Mouse (Mus musculus): ENCODE results near the gene Nap1l1. TPM values are rescaled to one million over a fixed set of nuclear protein-coding genes. Genes with fewer than 3 reads are reported as not detected.

Nap1l1 gene
- polyA plus RNA-seq, 1 experiment from 2014 or later: 167 TPM

DNA sequence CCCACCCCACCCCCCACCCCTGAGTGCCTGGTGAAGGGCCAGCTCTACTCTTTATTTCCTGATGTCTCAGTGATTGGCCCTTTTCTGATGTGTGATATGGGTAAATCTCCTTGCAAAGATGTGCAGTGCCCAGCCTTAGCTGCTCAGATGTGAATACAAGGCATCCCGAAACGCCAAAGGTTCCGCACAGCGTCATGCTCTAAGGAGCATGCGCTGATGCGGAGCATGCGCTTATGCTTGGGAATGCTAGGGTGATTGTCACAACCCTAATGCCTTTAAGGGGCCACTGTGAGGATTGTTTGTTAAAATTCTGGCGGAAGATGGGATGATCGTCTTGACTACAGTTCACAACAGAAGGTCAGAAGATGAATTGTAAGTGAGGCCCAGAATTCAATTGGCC, 67.7 kb downstream of the Nap1l1 start:
- Histone ChIP-seq H3K4me2 (no peak overlapping the region), H3K27ac (no peak overlapping the region), H3K4me1 (peaks cover 5% of the 10 kb centered on the region; the same call in 1 of the 2 replicates), H3K36me3 (replicated peaks) (no peaks in the 10 kb centered on the region), H3K4me3 (no peak overlapping the region), H3K9ac (no peak overlapping the region), H3K27me3 (replicated peaks) (no peaks in the 10 kb centered on the region), H3K9me3 (no peaks in the 10 kb centered on the region)
- 56% methylated on average over 9 of the region's 9 CpGs for WGBS
- no peak for ATAC-seq (replicated peaks)

DNA sequence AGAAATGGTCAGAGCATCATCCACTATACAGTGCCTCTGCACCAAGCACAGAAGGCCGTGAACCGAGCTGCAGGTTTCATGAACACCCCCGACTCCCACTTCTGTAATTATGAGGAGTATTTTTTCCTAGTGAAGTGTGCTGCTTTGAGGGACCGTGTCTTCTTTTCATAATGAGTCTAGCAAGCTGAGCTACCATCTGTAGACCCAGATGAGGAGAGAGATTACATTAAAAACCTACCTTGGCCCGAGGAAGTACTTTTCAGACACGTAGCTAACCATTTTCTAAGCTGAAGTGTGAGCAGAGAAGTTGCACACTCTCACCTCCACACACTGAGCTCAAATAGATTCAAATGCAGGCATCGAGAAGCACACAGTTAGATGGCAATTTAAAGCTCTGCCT, 70.1 kb downstream of the Nap1l1 start:
- no peaks in the 10 kb centered on the region for H3K36me3 ChIP-seq (replicated peaks)
- no peak overlapping the region for H3K4me2 ChIP-seq
- H3K27ac ChIP-seq: no peak overlapping the region
- no peaks in the 10 kb centered on the region for H3K27me3 ChIP-seq (replicated peaks)
- WGBS: 89% methylated on average over 7 of the region's 7 CpGs
- no peak overlapping the region for H3K9ac ChIP-seq
- no peak overlapping the region for H3K4me3 ChIP-seq
- ATAC-seq (replicated peaks): no peak
- no peaks in the 10 kb centered on the region for H3K9me3 ChIP-seq
- peaks cover 5% of the 10 kb centered on the region; the same call in 1 of the 2 replicates for H3K4me1 ChIP-seq

DNA sequence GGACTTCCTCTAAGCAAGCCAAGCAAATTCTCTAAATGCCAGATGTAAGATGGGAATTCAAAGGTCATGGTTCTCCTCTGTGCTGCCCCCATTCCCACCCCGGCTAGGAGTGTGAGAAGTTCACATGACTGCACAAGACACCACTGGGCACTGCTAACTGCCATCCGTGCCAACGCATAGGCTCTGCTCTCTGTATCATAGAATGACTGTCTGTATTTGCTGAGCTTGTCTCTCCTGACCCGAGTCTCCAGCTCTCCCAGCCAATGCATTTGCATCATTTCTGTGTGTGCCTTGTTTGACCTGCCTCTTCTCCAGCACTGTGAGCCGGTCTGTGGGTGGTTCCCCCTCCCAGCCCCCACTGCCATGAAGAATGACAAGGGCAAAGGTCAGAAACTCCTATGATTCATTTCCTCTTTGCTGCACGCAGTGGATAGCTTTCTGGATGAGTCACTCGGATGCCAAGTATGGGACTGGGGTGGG, 70.8 kb downstream of the Nap1l1 start:
- no peak for ATAC-seq (replicated peaks)
- WGBS: 46% methylated on average over 7 of the region's 7 CpGs
- Histone ChIP-seq H3K9me3 (no peaks in the 10 kb centered on the region), H3K9ac (no peak overlapping the region), H3K27me3 (replicated peaks) (no peaks in the 10 kb centered on the region), H3K36me3 (replicated peaks) (no peaks in the 10 kb centered on the region), H3K4me1 (peaks cover 5% of the 10 kb centered on the region; the same call in 1 of the 2 replicates), H3K27ac (no peak overlapping the region), H3K4me3 (no peak overlapping the region), H3K4me2 (no peak overlapping the region)

DNA sequence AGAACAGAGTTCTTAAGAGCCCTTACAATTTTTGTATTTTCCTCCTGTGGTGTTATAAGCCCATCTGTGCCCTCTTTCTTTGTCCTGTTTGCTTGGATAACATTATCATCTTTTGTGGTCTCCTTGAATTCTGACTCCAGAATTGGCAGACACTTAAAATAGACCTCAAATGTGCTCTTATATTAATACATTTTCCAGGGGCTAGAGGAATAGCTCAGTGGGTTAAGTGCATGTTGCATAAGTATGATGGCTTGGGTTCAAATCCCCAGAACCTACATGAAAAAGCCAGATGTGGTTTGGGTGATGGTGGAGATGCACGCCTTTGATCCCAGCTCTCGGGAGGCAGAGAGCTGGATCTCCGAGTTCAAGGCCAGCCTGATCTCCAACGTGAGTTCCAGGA, 71.3 kb downstream of the Nap1l1 start:
- 85% methylated on average over 4 of the region's 4 CpGs for WGBS

DNA sequence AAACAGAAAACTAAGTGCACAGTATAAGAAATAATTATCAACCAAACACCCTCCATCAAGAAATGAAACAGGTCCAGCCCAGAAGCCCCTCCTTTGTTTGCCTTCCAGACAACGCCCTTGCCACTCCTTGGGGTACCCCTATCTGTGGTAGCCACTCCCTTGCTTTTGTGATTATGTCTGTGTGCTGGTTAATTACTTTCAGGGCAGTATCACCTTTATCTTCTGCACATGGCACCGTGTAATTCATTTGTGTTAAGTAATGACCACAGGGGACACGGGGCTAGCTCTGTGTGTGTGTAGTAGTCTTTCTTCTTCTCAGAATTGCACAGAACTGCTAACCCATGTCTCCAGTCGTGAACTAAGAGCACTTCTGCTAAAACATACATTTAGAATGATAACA, 72.6 kb downstream of the Nap1l1 start:
- no peak overlapping the region for H3K9ac ChIP-seq
- H3K27me3 ChIP-seq (replicated peaks): no peaks in the 10 kb centered on the region
- no peak overlapping the region for H3K4me3 ChIP-seq
- no peak overlapping the region for H3K4me2 ChIP-seq
- H3K9me3 ChIP-seq: no peaks in the 10 kb centered on the region
- 75% methylated on average over 4 of the region's 4 CpGs for WGBS
- H3K36me3 ChIP-seq (replicated peaks): no peaks in the 10 kb centered on the region
- no peak for ATAC-seq (replicated peaks)
- H3K27ac ChIP-seq: no peak overlapping the region
- no peaks in the 10 kb centered on the region for H3K4me1 ChIP-seq

More for the DNA sequence above, 71.3 kb downstream of the Nap1l1 start:
- Histone ChIP-seq H3K9me3 (no peaks in the 10 kb centered on the region), H3K36me3 (replicated peaks) (no peaks in the 10 kb centered on the region), H3K4me1 (peaks cover 5% of the 10 kb centered on the region; the same call in 1 of the 2 replicates), H3K4me2 (no peak overlapping the region), H3K4me3 (no peak overlapping the region), H3K27ac (no peak overlapping the region), H3K9ac (no peak overlapping the region), H3K27me3 (replicated peaks) (no peaks in the 10 kb centered on the region)
- no peak for ATAC-seq (replicated peaks)

Other genes starting within 250 kb of the Nap1l1 start
- gene Bbs10, start 174.5 kb upstream of the Nap1l1 start, polyA plus RNA-seq (2015; fragmentation: Nextera tagmentation; extraction: Ambion mirVana): 5.9 TPM in 2 replicates
- gene Phlda1, start 33.1 kb downstream of the Nap1l1 start, polyA plus RNA-seq (2015; fragmentation: Nextera tagmentation; extraction: Ambion mirVana): 35.3 and 35.8 TPM in 2 replicates

Measured in midbrain, embryonic 15.5 days (tissue).